Mouse (Mus musculus) kidney, adult 9 months (tissue): ENCODE data around the gene Ccdc24.

ENCODE experiments used
- DNase-seq: peaks from one replicate; pipeline ENCODE4 v3.0.0; 2022

Ccdc24 gene

DNA sequence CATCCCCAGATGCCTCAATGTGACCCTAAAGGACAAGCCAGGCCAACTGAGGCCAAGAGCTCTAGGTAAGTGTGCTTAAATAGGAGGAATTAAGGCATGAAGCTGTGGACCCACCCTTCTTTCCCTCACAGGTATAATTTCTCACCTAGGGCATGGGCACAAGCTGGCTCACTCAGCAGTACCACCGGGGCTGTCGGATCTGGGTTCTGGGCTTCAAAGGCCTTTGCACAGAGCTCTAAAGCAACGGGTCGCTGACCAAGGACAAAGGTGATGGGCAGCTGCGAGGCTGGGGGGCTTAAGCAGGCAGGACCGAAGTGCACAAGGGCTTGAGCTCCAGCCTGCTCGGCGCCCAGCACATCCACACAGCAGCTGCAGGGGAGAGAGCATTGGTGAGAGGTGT, 18.4 kb upstream of the Ccdc24 start:
- no peak for DNase-seq

DNA sequence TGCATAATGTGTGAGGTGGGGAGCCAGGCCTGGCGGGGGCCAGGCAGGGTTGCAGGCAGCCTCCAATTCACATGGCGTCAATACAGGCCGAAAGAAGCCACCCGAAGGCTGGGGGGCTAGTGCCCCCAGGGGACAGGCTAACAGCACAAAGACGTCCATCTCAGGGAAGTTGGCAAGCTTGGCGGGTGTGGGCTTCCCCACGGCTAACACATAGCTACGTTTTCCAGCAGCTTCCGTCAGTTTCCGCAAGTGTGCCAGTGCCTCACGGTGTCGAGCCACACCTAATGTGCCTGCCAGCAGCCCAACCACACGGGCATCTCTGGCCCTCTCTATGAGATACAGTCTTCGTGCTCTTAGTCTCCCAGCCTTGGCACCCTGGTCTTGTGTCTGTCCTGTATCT, 17.7 kb upstream of the Ccdc24 start:
- DNase-seq: no peak

DNA sequence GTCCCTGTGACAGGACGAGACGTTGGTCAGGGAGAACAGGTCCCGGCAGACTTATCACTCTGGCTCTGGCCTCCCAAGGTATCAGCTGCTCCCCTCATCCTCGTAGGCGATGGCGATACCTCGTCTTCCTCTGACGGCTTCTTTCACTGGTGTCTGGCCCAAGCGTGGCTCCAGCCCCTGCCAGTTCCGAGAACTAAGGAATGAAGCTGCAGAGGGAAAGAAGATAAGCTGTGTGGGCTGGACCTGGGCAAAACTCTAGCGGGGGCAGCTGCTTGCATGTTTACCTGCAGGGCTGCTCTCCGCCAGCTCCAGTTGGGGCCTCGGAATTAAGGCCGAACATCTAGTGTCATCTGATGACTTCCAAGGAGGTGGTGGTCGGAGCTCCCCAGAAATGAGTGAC, 17.1 kb upstream of the Ccdc24 start:
- no peak for DNase-seq

DNA sequence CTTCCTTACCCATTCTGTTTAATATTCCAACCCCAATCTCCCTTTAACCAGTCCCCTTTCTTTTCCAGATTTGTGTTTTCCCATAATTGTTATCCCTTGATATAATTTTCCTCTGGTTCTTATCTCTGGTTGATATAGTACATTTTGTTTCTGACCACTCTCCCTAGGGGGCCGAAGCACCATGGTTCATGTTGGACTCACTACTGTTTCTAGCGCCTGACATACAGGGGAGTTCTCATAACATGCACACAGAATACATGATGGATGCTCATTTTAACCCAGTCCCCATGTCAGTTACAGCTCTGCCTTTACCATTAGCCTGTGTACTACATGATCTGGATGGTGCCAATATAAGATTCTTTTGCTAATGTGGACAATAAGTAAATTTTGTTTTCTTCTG, 15.6 kb upstream of the Ccdc24 start:
- no peak for DNase-seq

DNA sequence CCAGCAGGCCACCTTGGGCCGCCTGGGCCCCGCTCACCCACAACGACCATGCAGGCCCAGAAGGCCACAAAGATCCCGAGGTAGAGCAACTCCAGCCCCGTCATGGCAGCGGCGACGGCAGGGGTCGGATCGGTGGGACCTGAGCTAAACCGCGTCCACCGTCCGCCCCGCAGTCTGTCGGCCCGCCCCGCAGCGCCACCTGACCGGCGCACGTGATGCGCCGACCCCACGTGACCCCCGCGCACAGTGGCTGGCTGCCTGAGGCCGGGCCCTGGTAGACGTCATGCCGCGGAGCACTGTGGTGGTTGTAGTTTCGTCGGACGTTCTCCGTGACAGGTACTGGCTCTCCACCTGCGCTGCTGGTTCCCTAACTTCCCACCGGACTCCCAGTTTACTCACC, 14.8 kb upstream of the Ccdc24 start, which contains the start of gene Atp6v0b:
Atp6v0b (minus strand) TSS at position 201 of the 400 bp plus-strand sequence.
- peak; percentile 96 for DNase-seq

DNA sequence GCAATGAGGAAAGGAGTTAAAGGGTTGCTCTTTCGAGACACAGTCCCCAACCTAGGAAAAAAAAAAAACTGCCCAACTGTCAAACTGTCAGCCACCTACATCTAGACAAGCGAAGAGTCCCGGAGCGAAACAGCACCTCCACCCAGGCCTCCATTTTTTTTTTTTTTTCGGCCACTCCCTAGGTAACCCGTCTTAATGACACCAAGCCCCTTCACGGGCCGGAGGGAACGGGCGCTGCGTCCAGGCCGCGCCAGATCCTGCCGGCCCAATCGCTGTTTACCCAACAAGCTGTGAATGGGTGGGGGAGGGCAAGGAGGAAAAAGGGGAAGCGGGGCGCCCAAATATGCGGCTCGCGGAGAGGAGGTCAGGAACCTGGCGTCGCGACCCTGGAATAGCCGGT, 14.3 kb upstream of the Ccdc24 start:
- peak; percentile 42 for DNase-seq

DNA sequence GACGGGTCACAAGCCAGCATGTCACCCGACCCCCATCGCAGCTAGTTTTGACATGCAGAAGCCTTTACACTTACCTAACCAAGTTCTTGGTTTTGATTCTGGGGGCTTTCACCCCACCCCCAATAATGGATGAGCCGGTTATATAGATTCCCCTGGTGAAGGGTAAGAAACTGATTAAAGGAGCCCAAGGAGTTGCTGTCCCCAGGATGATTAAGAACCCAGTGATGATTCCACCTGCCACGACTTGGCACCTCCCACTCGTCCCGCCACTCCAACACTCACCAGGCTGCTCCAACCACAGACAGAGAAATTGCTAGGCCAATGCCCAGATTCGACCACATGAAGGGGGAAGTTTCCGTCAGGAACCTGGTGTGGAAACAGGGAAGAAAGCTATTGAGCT, 13.6 kb upstream of the Ccdc24 start:
- no peak for DNase-seq

DNA sequence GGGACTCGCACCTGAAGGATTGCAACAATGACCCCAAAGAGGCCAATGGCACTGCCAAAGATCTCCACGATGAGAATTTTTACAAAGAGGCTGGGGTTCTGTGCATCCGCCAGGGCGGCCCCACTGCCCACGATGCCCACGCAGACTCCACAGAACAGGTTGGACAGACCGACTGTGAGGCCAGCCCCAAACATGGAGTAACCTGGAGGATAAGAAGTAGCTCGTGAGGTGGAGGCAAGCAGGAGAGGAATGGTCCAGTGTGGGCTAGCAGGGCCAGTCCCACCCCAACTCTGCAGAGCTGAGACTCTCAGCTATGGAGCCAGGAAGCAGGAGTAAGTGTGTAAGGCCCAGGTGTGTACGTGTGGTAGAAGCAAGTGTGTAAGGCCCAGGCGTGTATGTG, 12.7 kb upstream of the Ccdc24 start:
- DNase-seq: no peak

DNA sequence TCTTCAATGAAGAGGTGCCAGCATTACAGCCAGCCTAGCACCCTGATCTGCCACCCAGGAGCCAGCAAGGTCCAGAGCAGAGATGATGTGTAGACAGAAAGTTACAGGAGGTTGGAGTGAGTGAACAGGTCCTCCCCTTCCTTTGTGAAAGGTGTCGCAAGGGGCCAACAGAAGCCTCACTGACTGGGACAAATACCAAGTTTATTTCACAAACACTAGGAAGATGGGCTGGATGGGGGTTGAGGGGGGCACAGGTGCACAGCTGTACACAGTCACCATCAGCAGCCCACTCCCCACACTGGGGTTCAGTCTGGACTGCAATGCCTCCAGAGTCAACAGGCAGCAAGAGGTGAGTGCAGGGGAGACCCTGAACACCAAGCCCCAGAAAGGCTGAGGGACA, 11.8 kb upstream of the Ccdc24 start:
- DNase-seq: no peak

DNA sequence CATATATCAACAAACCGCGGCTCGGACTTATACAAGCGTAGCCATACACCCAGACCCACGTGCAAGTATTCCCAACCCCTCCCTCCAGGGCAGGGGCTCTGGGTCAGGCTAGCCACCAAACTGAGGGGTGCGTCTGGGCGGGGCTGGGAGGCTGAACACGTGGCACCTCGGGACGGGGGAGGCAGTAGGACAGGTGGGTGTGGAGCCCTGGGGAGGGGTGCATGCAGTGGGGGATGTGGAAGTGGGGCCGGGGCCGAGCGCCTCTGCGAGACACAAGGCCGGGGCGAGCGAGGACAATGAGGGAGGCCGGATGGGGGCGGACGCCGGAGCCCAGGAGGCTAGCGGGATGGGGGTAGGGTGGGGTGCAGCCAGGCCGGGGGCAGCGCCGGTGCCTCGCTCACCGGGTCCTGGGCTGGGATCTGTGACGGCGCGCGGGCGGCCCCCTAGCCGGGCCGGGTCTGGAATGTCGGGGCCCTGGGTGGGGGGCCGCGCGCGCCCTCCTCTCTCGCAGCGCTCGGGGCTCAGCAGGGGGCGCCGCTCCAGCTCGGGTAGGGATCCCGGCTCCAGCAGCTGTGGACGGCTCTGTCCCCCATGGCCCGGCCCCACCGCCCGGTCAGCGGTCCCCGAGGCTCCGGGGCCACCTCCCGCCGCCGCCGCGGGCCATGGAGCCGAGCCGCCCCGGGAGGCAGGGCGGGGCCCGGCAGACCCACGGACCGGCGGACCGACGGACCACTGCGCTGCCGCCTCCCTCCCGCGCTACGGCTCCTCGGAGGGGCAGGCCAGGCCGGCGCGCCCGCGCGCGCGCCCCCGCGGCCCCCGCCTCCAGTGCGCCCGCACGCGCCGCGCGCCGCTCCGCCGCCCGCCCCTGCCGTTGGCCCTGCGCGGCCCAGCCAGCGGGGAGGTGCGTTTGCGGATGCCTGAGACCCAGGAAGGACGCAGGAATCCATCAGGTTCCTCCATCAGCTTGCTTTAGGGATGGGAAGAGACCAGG, 10.6 kb upstream of the Ccdc24 start, which contains the start of gene B4galt2:
B4galt2 (minus strand) TSS at position 787 of the 991 bp plus-strand sequence.
- DNase-seq: peak; percentile 28

DNA sequence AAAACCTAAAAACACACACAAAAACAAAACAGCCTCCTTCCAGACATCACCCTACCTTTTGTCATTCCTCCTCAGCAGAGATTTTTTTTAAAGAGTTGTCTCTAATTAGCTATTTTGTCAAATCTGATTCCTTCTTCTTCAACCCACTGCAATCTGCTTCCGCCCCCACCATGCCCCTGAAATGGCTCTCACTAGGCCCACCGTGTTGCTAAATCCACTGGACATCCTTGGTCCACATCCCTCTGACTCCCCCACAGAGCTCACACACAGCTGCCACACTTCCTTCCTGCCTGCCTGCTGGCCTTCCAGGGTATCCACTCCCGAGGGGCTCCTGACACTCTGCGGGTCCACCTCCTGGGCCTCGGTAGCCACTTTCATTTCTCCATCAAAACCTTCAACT, 6.3 kb upstream of the Ccdc24 start:
- DNase-seq: no peak

DNA sequence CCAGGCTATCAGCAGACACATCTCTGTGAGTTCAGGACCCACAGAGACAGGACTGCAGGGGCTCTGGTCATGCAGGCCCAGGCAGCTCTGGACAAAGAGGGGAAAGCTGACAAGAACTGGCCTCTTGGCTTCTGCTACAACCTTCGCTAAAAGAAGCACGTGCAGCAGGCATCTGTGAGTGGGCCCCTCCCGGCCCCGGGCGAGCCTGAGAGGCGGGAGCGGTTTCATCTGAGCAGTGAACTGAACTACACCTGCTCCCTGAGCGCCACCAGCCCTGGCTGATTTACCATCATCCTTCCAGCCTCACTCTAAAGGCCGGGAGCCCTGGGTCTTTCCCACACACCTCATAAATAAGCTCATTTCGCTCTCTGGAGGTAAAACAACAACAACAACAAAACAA, 5.9 kb upstream of the Ccdc24 start:
- DNase-seq: no peak

DNA sequence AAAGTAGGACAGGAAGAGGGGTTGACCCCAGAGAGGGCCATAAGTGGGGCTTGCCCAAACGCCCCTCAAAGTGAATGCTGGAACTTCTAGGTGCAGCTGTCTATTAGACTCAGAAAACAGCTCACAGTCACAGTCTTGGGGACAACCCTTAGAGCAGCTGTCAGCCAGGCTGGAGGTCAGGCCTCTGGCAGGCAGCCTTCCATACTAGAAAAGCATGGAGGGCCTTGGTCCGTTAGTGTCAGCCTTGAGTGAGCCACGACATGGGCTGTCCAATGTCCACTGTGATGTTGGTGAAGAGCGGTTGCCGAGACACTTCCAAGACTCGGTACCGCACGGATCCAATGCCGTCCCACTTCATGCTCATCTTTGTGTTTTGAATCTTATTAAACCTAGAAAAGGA, 1.3 kb upstream of the Ccdc24 start:
- DNase-seq: no peak

DNA sequence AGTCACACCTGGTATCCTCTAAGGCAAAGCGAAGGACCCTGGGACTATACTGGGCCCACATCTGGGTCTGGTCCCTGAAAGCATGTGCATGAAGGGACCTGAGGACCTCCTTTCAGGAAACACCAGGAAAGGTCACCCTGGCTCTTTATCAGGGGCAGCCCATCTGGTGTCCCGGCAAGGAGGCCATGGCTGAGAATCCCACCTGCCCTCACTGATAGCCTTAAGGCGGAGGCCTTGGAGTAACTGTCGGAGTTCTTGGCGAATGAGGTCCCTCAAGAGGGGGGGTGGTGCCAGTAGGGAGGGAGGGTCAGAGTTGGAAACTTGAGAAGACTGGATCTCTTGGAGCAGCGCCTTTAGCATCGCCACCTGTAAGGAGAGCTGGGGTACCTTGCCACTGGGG, 570 bp downstream of the Ccdc24 start:
- no peak for DNase-seq

DNA sequence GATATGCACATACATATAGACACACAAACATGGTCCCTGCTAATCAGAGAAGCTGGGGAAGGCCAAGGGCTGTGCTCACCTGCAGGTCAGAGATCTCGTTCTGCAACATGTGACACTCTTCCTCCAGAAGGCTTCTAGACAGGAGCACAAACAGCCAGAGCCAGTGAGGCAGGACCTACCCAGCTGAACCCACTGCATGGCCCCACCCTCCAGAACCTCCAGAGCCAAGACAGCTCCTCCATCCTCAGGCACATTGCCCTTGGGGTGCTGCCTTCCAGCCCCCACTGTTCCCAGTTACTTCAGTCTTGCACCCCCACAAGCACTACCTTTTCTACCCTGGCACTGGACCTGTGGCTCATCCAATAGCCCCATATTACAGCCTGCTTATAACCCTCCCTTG, 1.9 kb downstream of the Ccdc24 start:
- no peak for DNase-seq

DNA sequence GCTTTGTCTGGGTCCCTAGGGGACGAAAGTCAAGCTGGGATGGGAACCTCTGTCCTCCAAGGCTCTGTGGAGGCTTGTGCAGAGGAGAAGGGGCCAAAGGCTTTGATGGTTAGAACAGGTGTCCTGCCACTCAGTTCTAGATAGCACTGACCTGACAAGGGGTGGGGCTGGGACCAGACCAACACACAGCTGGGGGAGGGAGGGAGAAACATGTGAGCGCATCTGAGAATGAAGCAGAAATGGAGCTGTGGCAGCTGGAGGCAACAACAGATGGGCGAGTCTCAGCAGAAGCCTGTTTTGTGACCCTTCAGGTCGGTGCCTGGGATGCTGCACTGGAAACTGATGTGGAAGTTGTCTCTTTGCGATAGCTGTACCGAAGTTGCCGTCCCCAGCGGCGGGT, 3.0 kb downstream of the Ccdc24 start:
- DNase-seq: no peak

DNA sequence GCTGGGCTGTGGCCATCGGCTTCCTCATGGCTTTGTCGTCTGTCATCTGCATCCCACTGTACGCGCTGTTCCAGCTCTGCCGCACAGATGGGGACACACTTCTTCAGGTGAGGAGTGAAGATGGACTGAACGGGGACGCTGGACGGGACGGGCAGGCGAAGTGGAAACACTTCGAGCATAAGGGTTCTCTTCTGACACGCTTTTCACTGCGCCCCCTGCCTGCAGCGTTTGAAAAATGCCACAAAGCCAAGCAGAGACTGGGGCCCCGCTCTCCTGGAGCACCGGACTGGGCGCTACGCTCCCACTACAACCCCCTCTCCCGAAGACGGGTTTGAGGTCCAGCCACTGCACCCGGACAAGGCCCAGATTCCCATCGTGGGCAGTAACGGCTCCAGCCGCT, 4.5 kb downstream of the Ccdc24 start:
- DNase-seq: peak; percentile 57

DNA sequence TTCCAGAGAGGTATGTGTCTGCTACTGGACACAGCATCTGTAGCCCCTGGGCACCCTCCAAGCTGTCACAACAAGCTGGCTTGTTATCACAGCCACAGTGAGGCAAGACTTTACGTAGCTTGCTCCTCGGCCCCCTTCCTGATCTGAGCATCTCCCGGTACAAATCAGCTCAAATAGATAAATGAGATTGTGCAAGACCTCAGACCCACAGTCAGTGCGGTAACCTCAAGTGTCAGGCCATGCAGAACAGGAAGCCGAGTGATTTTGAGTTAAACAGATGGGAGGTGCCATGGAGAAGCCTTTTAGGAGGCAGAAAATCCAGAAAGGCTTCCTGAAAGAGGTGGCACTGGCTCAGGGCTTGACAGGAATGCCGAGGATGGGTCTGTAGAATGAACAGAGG, 5.4 kb downstream of the Ccdc24 start:
- DNase-seq: no peak

DNA sequence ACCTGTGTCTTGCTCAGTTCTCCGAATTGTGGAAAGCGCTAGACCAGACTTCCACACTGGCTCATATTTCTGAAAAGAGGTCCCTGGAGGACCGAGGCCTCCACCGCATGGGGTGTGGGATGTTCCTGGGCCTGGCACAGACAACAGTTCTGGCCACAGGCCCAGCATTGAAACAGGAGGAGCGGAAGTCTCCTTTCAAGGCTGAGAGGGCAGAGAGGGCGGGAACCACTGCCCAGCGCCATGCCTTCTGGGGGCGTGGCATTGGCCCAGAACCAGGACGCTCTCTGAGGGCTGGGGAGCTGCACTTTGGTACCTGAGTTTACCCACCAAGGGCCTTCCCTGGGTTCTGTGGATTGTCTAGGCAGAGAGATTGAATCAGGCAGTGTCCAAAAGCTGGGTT, 6.3 kb downstream of the Ccdc24 start:
- peak; percentile 93 for DNase-seq

DNA sequence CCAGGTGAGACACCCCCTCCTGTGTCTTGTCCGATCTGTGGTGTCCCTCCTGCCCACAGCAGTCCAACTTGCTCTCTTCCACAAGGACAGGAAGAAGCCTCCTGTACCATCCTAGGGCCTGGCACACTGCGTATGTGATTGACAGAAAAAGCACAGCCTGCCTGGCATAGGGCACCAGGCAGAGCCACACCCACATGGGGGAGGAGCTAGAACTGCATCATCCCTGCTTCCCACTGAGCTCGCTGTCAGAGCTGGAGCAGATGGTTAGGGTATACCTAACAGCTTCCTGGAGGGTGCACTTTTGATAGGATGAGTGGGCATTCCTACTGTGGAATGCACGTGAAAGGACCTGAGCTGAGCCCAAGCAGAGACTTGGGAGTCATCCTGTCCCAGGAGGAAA, 9.5 kb downstream of the Ccdc24 start:
- DNase-seq: peak; percentile 30

DNA sequence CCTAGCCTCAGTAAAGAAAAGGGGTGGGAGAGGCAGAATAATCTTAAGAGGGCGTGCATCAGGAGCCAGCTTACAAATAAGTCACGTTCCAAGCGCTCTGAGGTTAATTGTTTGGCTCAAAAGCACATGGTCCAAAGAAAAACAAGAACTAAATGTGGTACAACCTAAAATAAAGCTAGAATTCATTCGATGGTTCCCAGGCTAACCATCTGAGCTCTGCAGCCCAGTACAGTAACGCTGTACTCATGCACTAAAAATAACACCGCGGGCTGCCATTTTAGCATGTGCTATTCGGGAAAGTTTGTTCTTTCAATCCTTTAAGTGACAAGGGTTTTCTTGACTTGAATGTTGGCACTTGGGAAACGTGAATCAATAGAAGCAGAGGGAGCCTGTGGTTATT, 11.8 kb downstream of the Ccdc24 start:
- no peak for DNase-seq

DNA sequence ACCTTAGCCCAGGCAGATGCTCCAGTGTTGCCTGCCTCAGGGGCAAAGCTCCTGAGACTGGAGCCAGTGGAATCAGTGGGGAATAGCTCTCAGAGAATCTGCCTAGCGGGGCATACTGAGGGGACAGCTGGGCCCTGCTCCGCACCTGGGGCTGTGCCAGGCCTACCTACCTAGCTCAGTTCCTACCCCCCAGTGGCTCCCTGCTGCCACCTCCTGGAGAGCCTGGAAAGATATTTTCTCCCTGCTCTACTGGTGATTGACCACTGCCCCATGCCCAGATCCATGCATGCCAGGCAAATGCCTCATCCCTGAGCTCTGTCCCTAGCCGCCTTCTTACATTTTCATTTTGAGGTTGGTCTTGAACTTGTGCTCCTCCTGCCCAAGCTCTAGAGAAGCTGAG, 13.6 kb downstream of the Ccdc24 start:
- DNase-seq: peak; percentile 73

DNA sequence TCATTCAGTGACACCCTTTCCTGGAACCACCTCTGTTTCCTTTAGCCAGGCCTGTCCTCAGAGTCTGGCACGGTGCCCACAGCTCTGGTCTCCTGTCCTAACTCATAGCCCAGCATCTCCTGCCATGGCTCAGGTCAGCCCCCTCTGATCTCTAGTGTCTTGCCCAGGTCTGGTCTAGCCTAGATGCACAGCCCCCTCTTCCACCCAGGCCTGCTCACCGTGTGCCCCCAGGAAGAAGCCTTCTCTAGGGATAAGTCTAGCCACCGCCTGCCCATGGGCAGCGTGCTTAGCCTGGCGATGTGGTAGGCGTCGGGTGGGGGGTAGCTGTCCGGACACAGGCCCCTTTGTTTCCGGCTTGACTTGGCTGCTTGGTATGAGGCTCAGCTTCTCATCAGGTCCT, 17.2 kb downstream of the Ccdc24 start:
- DNase-seq: no peak

DNA sequence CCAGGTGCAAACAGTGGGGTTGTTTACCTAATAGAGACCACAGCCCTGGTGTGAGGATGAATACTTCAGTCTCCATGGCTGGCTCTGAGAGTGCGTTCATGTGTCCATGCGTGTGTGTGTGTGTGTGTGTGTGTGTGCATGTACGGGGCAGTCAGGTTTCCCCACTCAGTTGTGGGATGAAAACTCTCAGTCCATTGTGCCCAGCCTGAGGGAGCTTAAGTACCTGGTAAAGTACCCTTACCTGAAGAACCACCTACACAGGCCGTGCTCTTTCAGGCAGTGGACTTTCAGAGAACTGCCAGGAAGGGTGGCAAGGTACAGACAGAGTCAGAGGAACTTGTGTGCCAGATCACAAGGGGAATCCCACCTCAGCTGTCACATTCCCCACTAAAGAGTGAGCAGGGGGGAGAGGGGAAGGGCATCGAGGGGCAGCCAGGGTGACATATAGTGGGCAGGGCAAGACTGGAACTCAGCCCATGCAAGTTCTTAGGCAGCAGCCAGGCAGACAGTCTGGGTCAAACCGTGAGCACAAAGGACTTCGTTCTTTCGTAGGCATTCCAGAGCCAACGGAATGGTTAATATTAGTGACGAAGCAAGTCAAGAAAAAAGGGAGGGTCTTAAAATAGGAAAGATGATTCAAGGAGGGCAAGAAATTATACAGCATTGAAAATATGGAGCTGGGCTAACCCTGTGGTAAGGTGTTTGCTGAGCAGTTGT, 20.0 kb downstream of the Ccdc24 start:
- peak; percentile 58 for DNase-seq
